Mouse (Mus musculus) erythroblast, embryonic 14.5 days (primary cell): ENCODE data around the gene Kcnk13.

Experiments
- GATA1 ChIP-seq: IDR thresholded peaks from 2 replicates; pipeline ENCODE4 v1.6.1; 2012; ENCODE audit warnings: low read length, inconsistent platforms, mixed read lengths
- TAL1 ChIP-seq: IDR thresholded peaks from 3 replicates; pipeline ENCODE4 v1.6.1; 2012; ENCODE audit warnings: low read length, inconsistent platforms, mixed read lengths

DNA sequence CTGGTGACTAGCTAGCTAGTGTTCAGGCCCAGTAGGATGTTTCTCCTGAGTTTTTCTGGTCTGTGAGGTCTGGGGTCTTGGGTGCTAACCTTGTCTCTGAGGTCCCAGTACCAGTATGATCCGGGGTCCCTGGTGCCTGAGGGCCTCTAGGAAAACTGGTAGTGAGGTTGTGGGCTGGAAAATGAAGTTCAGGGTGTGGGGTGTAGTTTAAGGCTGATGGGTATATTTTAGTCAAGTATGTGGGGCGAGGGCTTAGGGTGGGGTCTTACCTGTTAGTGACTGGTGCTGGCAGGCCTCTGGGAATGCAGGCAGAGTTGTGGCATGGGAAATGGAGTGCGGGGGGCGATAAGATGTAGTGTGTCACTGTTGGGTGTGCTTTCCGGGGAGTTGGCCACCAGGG is 67.4 kb downstream of the Kcnk13 start:
- TF ChIP-seq GATA1, result no peak
- TF ChIP-seq TAL1, result no peak
